Mouse (Mus musculus): ENCODE results near the gene Lnp1. TPM values are rescaled to one million over a fixed set of nuclear protein-coding genes. Genes with fewer than 3 reads are reported as not detected.

The Lnp1 gene
- polyA plus RNA-seq, 1 experiment = not detected

DNA sequence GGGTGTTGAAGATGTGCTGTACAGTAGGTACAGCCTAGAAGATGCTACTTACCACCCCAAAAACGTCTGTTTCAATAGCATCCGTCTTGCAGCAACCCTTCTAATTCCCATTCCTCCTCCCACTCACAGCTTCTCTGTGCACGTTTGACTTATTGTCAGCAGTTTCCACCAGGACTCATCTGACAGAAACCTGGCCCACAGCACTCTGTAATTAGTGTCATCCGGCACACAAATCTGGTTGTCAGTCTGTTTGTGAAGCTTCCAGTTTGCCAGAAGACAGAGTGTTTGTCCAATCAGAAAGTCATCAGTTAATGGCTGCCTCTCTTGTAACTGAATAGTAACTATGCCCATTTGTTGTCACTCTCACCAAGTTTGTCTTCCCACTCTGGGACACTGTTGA lies 60.3 kb downstream of the Lnp1 start:
- Histone ChIP-seq H3K4me1 (ENCODE audit: control insufficient read depth, insufficient read depth, low read length) (no peaks in the 10 kb centered on the region), H3K27me3 (ENCODE audit: control insufficient read depth, insufficient read depth, low read length) (no peaks in the 10 kb centered on the region), H3K36me3 (ENCODE audit: control insufficient read depth, insufficient read depth, low read length) (no peaks in the 10 kb centered on the region), H3K27ac (ENCODE audit: control insufficient read depth, insufficient read depth, low read depth, low read length) (no peak overlapping the region), H3K4me3 (ENCODE audit: control insufficient read depth, low read depth, low read length) (no peak overlapping the region)
- TF ChIP-seq POLR2A (IDR thresholded peaks at IDR 0.05; ENCODE audit: control insufficient read depth, low read depth, low read length) (no peak), CTCF (IDR thresholded peaks at IDR 0.05; ENCODE audit: control insufficient read depth, insufficient read depth, insufficient replicate concordance, low read depth, low read length) (no peak)

Other genes with a start within 250 kb of the Lnp1 start
- gene Tfg, start 210.6 kb downstream of the Lnp1 start, polyA plus RNA-seq (2012; rRNA removed) = 67.1 and 77.2 TPM in 2 replicates
- 0.30 and 0.48 TPM in 2 replicates for gene Adgrg7, start 132.2 kb downstream of the Lnp1 start, polyA plus RNA-seq (2012; rRNA removed)
- 0.69 and 1.4 TPM in 2 replicates for gene Tmem45a, start 41.9 kb downstream of the Lnp1 start, polyA plus RNA-seq (2012; rRNA removed)
- gene Tmem45a2, start 143.3 kb upstream of the Lnp1 start, polyA plus RNA-seq (2012; rRNA removed) = 1.2 and 1.7 TPM in 2 replicates
- 20.7 and 24.1 TPM in 2 replicates for gene Tomm70a, start 193.6 kb upstream of the Lnp1 start, polyA plus RNA-seq (2012; rRNA removed)
- gene Nit2, start 239.3 kb upstream of the Lnp1 start, polyA plus RNA-seq (2012; rRNA removed) = 6.0 and 6.1 TPM in 2 replicates

Measured in testis, adult 2 months (tissue).